Mouse (Mus musculus) splenic B cell, adult 2 months (primary cell): ENCODE measurements around the gene Xrcc4.
"Not testable (repeated sequence)": the region's sequence is repeated elsewhere in the genome, so short reads cannot be mapped to it uniquely, and the experiment has no call there.

Experiments used
- DNase-seq: peaks from one replicate; pipeline ENCODE4 v3.0.0-alpha.2; 2011; ENCODE audit warnings: low read depth, low spot score
- H3K27me3 ChIP-seq: 2 replicates; pipeline ENCODE4 v1.6.1; 2012; ENCODE audit warnings: mild to moderate bottlenecking, low read length, moderate library complexity, mixed read lengths; ENCODE audit not compliant: control insufficient read depth, poor library complexity, insufficient read depth, severe bottlenecking
- H3K36me3 ChIP-seq: 2 replicates; pipeline ENCODE4 v1.6.1; 2012; ENCODE audit warnings: mild to moderate bottlenecking, low read length, moderate library complexity, mixed read lengths; ENCODE audit not compliant: control insufficient read depth, poor library complexity, insufficient read depth, severe bottlenecking

The Xrcc4 gene

GRCm38 (mm10) chr13:90088962-90089824, at the start of gene Xrcc4, which contains the start of gene Tmem167:
Xrcc4 (minus strand) TSS chr13:90089608.
Tmem167 (plus strand) TSS chr13:90089123.
- peak; percentile 96 for DNase-seq
- Histone ChIP-seq H3K27me3 (no peaks in the 10 kb centered on the region), H3K36me3 (no peaks in the 10 kb centered on the region)

DNA sequence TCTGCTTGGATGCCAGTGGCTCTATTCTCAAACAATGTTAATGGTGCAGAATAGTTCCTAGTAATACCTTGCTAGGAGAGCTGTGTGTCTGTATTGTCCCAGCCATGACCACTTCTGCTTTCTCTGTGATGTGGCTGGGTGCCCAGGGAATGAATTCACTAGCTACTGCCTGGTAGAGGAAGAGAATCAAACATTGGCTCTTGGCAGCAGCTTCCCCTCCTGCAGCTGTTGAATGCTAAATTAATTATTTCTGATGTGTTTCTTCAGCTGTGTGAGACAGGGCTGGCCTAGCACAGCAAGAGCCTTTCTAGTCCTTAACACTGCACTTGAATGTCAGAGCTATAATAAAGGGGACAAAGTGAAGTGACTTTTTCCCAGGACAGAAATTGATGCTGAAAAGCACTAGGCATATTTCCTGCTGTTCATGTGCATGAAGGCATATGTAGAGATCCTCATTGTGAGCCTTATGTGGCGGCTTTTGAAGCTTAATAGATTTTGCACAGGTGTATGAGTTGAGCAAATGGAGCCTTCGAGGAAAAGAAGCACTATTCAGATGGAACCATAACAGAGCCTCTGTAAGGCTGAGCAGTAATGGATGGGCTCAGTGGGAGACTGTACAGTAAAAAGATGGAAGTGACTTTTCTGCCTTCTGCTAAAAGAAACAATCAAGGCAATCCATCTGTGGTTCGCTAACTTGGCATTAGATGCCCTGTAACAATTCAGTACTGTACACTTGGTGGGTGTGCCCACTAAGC, 46.9 kb upstream of the Xrcc4 start:
- Histone ChIP-seq H3K36me3 (no peaks in the 10 kb centered on the region), H3K27me3 (no peaks in the 10 kb centered on the region)
- no peak for DNase-seq

DNA sequence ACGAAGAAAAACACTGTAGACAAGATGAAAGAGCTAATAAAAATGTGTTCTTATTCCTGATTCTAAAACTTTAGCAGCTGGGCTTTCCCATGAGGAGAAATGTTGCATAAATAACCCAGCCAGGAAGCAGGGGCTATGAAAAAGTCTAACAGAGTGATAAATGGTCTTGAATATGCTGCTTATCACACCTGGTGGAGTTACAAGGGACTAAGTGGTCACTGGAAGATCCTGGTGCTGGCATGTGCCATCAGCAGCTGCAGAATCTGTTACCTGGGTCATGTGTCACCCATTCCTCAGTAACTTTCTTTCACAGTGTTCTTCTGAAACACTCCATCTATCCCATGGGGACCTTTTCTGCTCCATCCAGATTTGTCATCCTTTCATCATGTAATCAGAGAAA, 22.3 kb upstream of the Xrcc4 start:
- DNase-seq: no peak
- H3K27me3 ChIP-seq: no peaks in the 10 kb centered on the region
- H3K36me3 ChIP-seq: no peaks in the 10 kb centered on the region

DNA sequence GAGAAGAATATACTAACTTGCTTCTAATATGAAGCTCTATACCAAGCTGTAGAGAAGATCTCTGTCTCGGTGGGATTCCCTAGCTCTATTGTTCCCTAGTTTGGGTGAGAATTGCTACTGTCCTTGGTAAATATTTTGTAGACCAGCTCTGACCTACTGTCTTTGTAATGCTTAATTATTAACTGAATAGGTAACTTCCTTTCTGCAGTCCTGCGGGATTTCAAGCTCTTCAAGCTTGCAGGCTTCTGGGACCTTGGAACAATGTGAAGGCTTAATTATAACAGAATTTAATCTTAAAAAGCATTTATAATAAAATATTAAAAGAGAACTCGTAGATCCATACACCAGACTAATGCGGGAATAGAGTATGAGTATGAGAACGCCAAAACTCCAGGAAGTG, 19.3 kb upstream of the Xrcc4 start:
- not testable (repeated sequence) for H3K27me3 ChIP-seq, H3K36me3 ChIP-seq, DNase-seq

DNA sequence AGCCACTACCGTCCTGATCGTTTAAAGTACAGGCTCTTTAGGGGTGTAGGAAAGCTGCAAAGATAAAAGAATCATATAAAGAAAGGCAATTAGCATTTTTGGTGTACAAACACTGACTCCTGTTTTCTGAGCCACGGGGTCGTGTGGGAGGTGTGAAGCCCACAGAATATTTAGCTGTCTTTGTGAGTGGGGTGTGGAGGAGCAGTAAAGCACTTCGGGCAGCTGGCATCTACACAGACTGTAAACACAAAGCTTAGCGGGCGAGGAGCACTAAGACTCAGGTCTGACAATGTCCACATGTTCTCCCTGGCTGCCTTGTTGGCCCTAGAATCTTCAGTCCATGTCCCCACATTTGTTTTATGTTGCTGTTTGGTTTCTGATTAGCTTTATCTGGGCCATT, 16.7 kb upstream of the Xrcc4 start:
- DNase-seq: no peak
- no peaks in the 10 kb centered on the region for H3K27me3 ChIP-seq
- H3K36me3 ChIP-seq: no peaks in the 10 kb centered on the region; the same call in 1 of the 2 replicates

DNA sequence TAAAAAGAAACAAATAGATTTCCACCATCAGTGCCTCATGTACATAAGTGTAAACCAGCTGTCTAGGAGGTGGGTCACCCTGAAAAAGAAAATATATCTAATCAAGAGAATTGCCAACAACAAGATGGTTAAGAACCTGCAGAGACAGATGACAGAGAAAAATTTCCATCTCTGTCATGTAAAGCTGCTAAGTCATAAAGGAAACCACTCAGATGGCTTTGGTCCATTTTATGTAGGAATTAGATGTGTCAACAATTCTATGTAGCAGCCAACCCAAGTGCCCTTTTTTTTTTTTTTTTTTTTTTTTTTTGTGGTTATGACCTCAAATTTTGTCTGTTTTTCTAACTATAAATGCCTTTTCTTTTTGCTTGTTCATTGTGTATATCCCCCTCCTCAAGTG, 12.1 kb upstream of the Xrcc4 start:
- Histone ChIP-seq H3K27me3 (no peaks in the 10 kb centered on the region), H3K36me3 (no peaks in the 10 kb centered on the region; the same call in 1 of the 2 replicates)
- no peak for DNase-seq

- no peak for DNase-seq
Measured at GRCm38 (mm10) chr13:90089825-90090183, 396 bp upstream of the Xrcc4 start.

GRCm38 (mm10) chr13:90061877-90062276, 27.5 kb downstream of the Xrcc4 start:
- no peaks in the 10 kb centered on the region for H3K36me3 ChIP-seq
- no peaks in the 10 kb centered on the region for H3K27me3 ChIP-seq
- no peak for DNase-seq

More at GRCm38 (mm10) chr13:90089825-90090183, 396 bp upstream of the Xrcc4 start:
- no peaks in the 10 kb centered on the region for H3K27me3 ChIP-seq
- H3K36me3 ChIP-seq: no peaks in the 10 kb centered on the region

DNA sequence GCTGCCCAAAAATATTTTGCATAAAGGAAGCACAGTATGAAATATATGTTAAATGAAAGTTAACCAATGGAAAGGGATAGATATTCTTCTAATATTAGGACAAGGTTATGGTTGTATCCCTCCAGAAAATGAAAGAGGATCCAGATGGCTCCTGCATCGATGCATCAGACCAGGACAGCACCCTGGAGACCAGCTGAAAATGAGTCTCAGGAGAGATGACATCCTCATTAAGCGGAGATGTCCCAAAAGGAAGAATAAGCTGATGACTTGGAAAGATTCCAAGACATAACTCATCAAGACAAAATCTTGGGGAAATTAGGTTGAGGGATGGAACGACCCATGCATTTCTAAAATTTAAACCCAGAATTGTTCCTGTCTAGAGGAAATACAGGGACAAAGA, 37.0 kb downstream of the Xrcc4 start:
- no peak for DNase-seq
- Histone ChIP-seq H3K27me3 (no peaks in the 10 kb centered on the region), H3K36me3 (no peaks in the 10 kb centered on the region)

- no peaks in the 10 kb centered on the region for H3K36me3 ChIP-seq
- H3K27me3 ChIP-seq: no peaks in the 10 kb centered on the region
- DNase-seq: peak; percentile 54
Measured at GRCm38 (mm10) chr13:90051735-90052134, 37.7 kb downstream of the Xrcc4 start.

DNA sequence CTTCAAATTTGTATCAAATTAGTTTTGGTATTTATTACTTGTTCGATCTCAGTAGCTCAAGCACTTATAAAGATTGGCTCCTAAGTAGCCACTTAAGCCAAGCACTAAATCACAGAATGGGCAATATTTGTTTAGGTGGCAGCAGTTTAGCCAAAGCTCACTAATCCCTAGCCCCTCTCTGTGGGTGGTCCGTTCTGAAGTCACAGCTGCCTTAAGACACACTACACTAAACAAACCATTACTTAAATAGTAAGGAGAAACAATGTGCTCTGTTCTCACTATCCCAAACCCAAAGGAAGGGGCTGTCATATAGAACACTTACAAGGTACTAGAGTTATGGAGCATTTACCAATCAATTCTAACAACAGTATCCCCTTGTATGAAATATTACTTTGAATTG, 49.8 kb downstream of the Xrcc4 start:
- Histone ChIP-seq H3K36me3 (no peaks in the 10 kb centered on the region), H3K27me3 (no peaks in the 10 kb centered on the region)
- no peak for DNase-seq

- no peaks in the 10 kb centered on the region for H3K36me3 ChIP-seq
- no peaks in the 10 kb centered on the region for H3K27me3 ChIP-seq
- DNase-seq: no peak
Measured at GRCm38 (mm10) chr13:90032977-90033376, 56.4 kb downstream of the Xrcc4 start.

- no peak for DNase-seq
- H3K36me3 ChIP-seq: no peaks in the 10 kb centered on the region
- no peaks in the 10 kb centered on the region for H3K27me3 ChIP-seq
Measured at GRCm38 (mm10) chr13:90032523-90032922, 56.9 kb downstream of the Xrcc4 start.

- Histone ChIP-seq H3K36me3 (no peaks in the 10 kb centered on the region), H3K27me3 (0 out of 2 replicates have a peak, but pooled peaks cover 1% of the 10 kb centered on the region)
- DNase-seq: no peak
Measured at GRCm38 (mm10) chr13:90030911-90031310, 58.5 kb downstream of the Xrcc4 start.

- H3K27me3 ChIP-seq: no peaks in the 10 kb centered on the region
- H3K36me3 ChIP-seq: no peaks in the 10 kb centered on the region
- no peak for DNase-seq
Measured at GRCm38 (mm10) chr13:90012620-90013019, 76.8 kb downstream of the Xrcc4 start.
